Mouse (Mus musculus): ENCODE data around the gene Tmem167. TPM values are rescaled to one million over a fixed set of nuclear protein-coding genes. Genes with fewer than 3 reads are reported as not detected.

Gene Tmem167
- polyA plus RNA-seq, 1 experiment, result 4.0 TPM

- Histone ChIP-seq H3K4me1 (no peaks in the 10 kb centered on the region), H3K9me3 (no peaks in the 10 kb centered on the region), H3K36me3 (replicated peaks; ENCODE audit: low read length) (no peaks in the 10 kb centered on the region), H3K4me3 (replicated peaks) (no peak overlapping the region), H3K27me3 (replicated peaks) (no peaks in the 10 kb centered on the region)
- TF ChIP-seq GATA1 (IDR thresholded peaks at IDR 0.05; ENCODE audit: borderline replicate concordance, low read length) (no peak), FLI1 (IDR thresholded peaks at IDR 0.05; ENCODE audit: low read length) (no peak)
These were observed 86.7 kb downstream of the Tmem167 start for GRCm38 (mm10) chr13:90175662-90176061.

GRCm38 (mm10) chr13:90182262-90182661, 93.3 kb downstream of the Tmem167 start:
- TF ChIP-seq GATA1 (IDR thresholded peaks at IDR 0.05; ENCODE audit: borderline replicate concordance, low read length), result no peak
- no peak for TF ChIP-seq FLI1 (IDR thresholded peaks at IDR 0.05; ENCODE audit: low read length)
- Histone ChIP-seq H3K9me3 (no peaks in the 10 kb centered on the region), H3K27me3 (replicated peaks) (no peaks in the 10 kb centered on the region), H3K4me3 (replicated peaks) (no peak overlapping the region), H3K36me3 (replicated peaks; ENCODE audit: low read length) (no peaks in the 10 kb centered on the region), H3K4me1 (no peaks in the 10 kb centered on the region)

GRCm38 (mm10) chr13:90183536-90183935, 94.6 kb downstream of the Tmem167 start:
- Histone ChIP-seq H3K27me3 (replicated peaks) (no peaks in the 10 kb centered on the region), H3K36me3 (replicated peaks; ENCODE audit: low read length) (no peaks in the 10 kb centered on the region), H3K4me1 (no peaks in the 10 kb centered on the region), H3K9me3 (no peaks in the 10 kb centered on the region), H3K4me3 (replicated peaks) (no peak overlapping the region)
- TF ChIP-seq FLI1 (IDR thresholded peaks at IDR 0.05; ENCODE audit: low read length) (no peak), GATA1 (IDR thresholded peaks at IDR 0.05; ENCODE audit: borderline replicate concordance, low read length) (no peak)

GRCm38 (mm10) chr13:90186694-90187093, 97.8 kb downstream of the Tmem167 start:
- H3K9me3 ChIP-seq, result no peaks in the 10 kb centered on the region
- H3K4me1 ChIP-seq, result no peaks in the 10 kb centered on the region
- no peaks in the 10 kb centered on the region for H3K27me3 ChIP-seq (replicated peaks)
- no peak overlapping the region for H3K4me3 ChIP-seq (replicated peaks)
- H3K36me3 ChIP-seq (replicated peaks; ENCODE audit: low read length), result no peaks in the 10 kb centered on the region
- TF ChIP-seq FLI1 (IDR thresholded peaks at IDR 0.05; ENCODE audit: low read length) (no peak), GATA1 (IDR thresholded peaks at IDR 0.05; ENCODE audit: borderline replicate concordance, low read length) (no peak)

GRCm38 (mm10) chr13:90188021-90188420, 99.1 kb downstream of the Tmem167 start:
- H3K27me3 ChIP-seq (replicated peaks), result no peaks in the 10 kb centered on the region
- no peaks in the 10 kb centered on the region for H3K4me1 ChIP-seq
- TF ChIP-seq FLI1 (IDR thresholded peaks at IDR 0.05; ENCODE audit: low read length) (no peak), GATA1 (IDR thresholded peaks at IDR 0.05; ENCODE audit: borderline replicate concordance, low read length) (no peak)
- no peaks in the 10 kb centered on the region for H3K9me3 ChIP-seq
- H3K4me3 ChIP-seq (replicated peaks), result no peak overlapping the region
- H3K36me3 ChIP-seq (replicated peaks; ENCODE audit: low read length), result no peaks in the 10 kb centered on the region

GRCm38 (mm10) chr13:90191794-90192193, 102.9 kb downstream of the Tmem167 start:
- Histone ChIP-seq H3K9me3 (no peaks in the 10 kb centered on the region), H3K27me3 (replicated peaks) (no peaks in the 10 kb centered on the region), H3K4me1 (no peaks in the 10 kb centered on the region), H3K4me3 (replicated peaks) (no peak overlapping the region), H3K36me3 (replicated peaks; ENCODE audit: low read length) (no peaks in the 10 kb centered on the region)
- TF ChIP-seq FLI1 (IDR thresholded peaks at IDR 0.05; ENCODE audit: low read length), result no peak
- no peak for TF ChIP-seq GATA1 (IDR thresholded peaks at IDR 0.05; ENCODE audit: borderline replicate concordance, low read length)

Other genes starting within 250 kb of the Tmem167 start
- 0.38 TPM in 1 of 2 replicates, not detected in the other for gene Xrcc4, start 485 bp downstream of the Tmem167 start, polyA plus RNA-seq (2012; ENCODE audit: insufficient read depth, low replicate concordance)

Data from megakaryocyte, embryonic 14.5 days (primary cell).